Mouse (Mus musculus) liver, embryonic 15.5 days (tissue): Measurements from ENCODE around the gene Ache. TPM values are rescaled to one million over a fixed set of nuclear protein-coding genes. Genes with fewer than 3 reads are reported as not detected.

Experiments
- ATAC-seq: fragments of 200-750 bp; cut with Nextera tagmentation; 2 replicates; pipeline ENCODE4 v1.8.0; 2017; ENCODE audit warnings: moderate number of reproducible peaks, mild to moderate bottlenecking, moderate library complexity; ENCODE audit not compliant: insufficient read depth
- H3K27ac ChIP-seq: fragments of 300-500 bp; sonication (generic); replicated peaks from 2 replicates; pipeline ENCODE4 v1.5.1; 2015; ENCODE audit warnings: mild to moderate bottlenecking, inconsistent platforms
- H3K27me3 ChIP-seq: fragments of 300-500 bp; sonication (generic); 2 replicates; pipeline ENCODE4 v1.6.1; 2015; ENCODE audit warnings: mild to moderate bottlenecking, inconsistent platforms
- H3K36me3 ChIP-seq: fragments of 300-500 bp; sonication (generic); replicated peaks from 2 replicates; pipeline ENCODE4 v1.6.1; 2015; ENCODE audit warnings: moderate library complexity, mild to moderate bottlenecking, inconsistent platforms
- H3K4me1 ChIP-seq: fragments of 300-500 bp; sonication (generic); replicated peaks from 2 replicates; pipeline ENCODE4 v1.6.1; 2015; ENCODE audit warnings: inconsistent platforms
- H3K4me2 ChIP-seq: fragments of 300-500 bp; sonication (generic); 2 replicates; pipeline ENCODE4 v1.6.1; 2015; ENCODE audit warnings: moderate library complexity, mild to moderate bottlenecking, inconsistent platforms
- H3K4me3 ChIP-seq: fragments of 300-500 bp; sonication (generic); replicated peaks from 2 replicates; pipeline ENCODE4 v1.5.1; 2015; ENCODE audit warnings: mild to moderate bottlenecking, inconsistent platforms
- H3K9ac ChIP-seq: fragments of 300-500 bp; sonication (generic); 2 replicates; pipeline ENCODE4 v1.6.1; 2015; ENCODE audit warnings: moderate library complexity, mild to moderate bottlenecking, inconsistent platforms
- H3K9me3 ChIP-seq: fragments of 300-500 bp; sonication (generic); replicated peaks from 2 replicates; pipeline ENCODE4 v1.6.1; 2016; ENCODE audit warnings: inconsistent platforms
- WGBS: fragments of 180-500 bp; shearing (Covaris S2); methylation state at CpG from one replicate; pipeline ENCODE4 v1.1.7; 2015; ENCODE audit warnings: mixed read lengths; ENCODE audit not compliant: insufficient replicate concordance; 5-methylcytosine and 5-hydroxymethylcytosine counted together
- polyA plus RNA-seq: library from polyadenylated mRNA; unstranded; fragments of >200 nt; fragmentation: Nextera tagmentation; extraction: Ambion mirVana; gene quantifications from 2 replicates; pipeline ENCODE4 v1.2.1, GENCODE M21; 2015

The Ache gene
- polyA plus RNA-seq, 1 experiment from 2014 or later: 17.2 TPM

DNA sequence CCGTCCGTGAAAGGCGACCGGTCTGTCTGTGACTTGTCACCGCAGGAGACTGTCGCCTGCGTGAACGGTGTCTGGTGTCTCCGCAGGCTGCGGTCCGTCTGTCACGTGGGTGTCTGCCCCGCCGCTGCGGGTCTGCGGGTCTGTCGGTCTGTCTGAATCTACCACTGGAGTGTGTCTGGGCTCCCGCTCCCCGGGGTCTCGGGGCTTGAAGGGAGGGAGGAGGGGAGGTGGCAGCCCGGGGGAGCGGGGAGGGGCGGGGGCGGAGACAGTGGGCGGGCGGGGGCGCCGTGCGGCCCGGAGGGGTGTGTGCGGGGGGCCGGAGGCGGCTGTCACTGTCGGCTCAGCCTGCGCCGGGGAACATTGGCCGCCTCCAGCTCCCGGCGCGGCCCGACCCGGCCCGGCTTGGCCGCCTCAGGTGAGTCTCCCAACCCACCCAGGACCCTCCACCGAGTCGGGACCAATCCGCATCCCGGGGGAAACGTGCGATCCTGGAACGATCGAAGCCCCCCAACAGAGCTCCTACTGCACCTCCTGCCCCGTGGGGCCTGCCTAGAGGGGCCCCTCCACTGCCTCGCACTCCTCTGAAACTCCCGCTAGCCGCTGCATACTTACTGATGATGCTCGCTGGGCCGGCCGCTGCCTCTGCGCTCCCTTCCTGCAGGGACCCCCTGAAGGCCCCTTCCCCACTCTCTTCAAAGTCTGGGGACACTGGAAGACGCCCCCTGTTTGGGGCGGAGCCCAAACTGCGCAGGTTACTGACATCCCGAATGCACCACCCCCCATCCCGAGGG lies 829 bp downstream of the Ache start:
- ATAC-seq: no peak
- H3K4me1 ChIP-seq: peaks cover 69% of the 10 kb centered on the region

DNA sequence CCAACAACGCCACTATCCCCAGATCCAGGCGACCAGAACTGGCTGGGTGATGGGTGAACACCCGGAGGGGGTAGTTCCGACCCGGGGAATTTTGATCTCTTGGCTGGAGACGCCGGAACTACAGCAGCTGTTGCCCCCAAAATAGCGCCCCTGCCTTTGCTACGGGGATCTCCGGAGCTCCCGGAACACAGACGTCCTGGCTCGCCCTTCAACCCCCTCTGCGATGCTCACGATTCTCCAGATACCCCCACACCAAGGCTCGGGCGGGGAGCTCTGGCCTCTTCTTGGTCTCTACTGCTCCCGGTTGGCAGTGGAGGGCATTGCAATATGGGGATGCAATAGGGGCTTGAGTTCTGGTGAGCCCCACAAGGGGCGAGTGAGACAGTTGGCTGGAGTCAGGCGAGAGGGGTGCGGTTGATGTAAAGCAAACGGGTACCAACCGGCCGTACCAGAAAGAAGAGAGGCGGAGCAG lies 1.7 kb downstream of the Ache start:
- ATAC-seq: peak; percentile 50
- H3K4me3 ChIP-seq: peak overlapping the region; percentile 83
- peak overlapping the region; percentile 93 for H3K9ac ChIP-seq
- H3K36me3 ChIP-seq: peaks cover 6% of the 10 kb centered on the region; the same call in 1 of the 2 replicates
- H3K27me3 ChIP-seq: peaks cover 49% of the 10 kb centered on the region
- no peaks in the 10 kb centered on the region for H3K9me3 ChIP-seq
- peak overlapping the region; percentile 100 for H3K27ac ChIP-seq
- WGBS: under 1% methylated on average over 25 of the region's 25 CpGs
- peaks cover 78% of the 10 kb centered on the region for H3K4me1 ChIP-seq
- peak overlapping the region; percentile 100 for H3K4me2 ChIP-seq

More for the DNA sequence above, 829 bp downstream of the Ache start:
- Histone ChIP-seq H3K4me2 (peak overlapping the region; percentile 100), H3K27me3 (peaks cover 49% of the 10 kb centered on the region), H3K27ac (peak overlapping the region; percentile 100), H3K4me3 (peak overlapping the region; percentile 83), H3K36me3 (peaks cover 6% of the 10 kb centered on the region; the same call in 1 of the 2 replicates), H3K9me3 (no peaks in the 10 kb centered on the region), H3K9ac (peak overlapping the region; percentile 93)
- under 1% methylated on average over 59 of the region's 65 CpGs for WGBS

DNA sequence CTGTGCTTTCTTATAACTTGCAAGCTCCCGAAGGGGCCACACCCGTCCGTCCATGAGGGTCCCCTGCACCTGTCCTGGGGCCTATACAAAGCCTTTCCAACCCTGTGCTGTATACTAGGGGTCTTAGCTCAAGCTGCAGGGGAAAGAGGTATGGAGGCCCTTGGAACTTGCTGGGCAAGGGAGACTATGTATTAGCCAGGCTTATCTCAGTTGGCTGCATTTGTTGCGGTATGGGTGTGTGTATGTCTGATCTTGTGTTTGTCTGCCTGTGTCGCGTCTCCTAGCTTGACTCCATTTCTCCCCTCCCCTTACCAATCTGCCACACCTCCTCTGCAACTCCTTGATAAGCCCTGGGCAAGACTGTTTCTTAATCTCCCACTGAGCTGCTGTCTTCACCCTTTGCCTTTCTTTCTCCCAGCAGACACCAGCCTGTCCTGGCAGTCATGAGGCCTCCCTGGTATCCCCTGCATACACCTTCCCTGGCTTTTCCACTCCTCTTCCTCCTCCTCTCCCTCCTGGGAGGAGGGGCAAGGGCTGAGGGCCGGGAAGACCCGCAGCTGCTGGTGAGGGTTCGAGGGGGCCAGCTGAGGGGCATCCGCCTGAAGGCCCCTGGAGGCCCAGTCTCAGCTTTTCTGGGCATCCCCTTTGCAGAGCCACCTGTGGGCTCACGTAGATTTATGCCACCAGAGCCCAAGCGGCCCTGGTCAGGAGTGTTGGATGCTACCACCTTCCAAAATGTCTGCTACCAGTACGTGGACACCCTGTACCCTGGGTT lies 2.5 kb downstream of the Ache start:
- 14% methylated on average over 13 of the region's 13 CpGs for WGBS
- H3K9me3 ChIP-seq: no peaks in the 10 kb centered on the region
- H3K27me3 ChIP-seq: peaks cover 49% of the 10 kb centered on the region
- peaks cover 8% of the 10 kb centered on the region for H3K36me3 ChIP-seq
- H3K27ac ChIP-seq: peak overlapping the region; percentile 100
- ATAC-seq: peak; percentile 77
- H3K9ac ChIP-seq: peak overlapping the region; percentile 93
- peak overlapping the region; percentile 83 for H3K4me3 ChIP-seq
- H3K4me2 ChIP-seq: peak overlapping the region; percentile 100
- H3K4me1 ChIP-seq: peaks cover 84% of the 10 kb centered on the region

DNA sequence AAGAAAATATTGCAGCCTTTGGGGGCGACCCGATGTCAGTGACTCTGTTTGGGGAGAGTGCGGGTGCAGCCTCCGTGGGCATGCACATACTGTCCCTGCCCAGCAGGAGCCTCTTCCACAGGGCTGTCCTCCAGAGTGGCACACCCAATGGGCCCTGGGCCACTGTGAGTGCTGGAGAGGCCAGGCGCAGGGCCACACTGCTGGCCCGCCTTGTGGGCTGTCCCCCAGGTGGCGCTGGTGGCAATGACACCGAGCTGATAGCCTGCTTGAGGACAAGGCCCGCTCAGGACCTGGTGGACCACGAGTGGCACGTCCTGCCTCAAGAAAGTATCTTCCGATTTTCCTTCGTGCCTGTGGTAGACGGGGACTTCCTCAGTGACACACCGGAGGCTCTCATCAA lies 3.4 kb downstream of the Ache start:
- Histone ChIP-seq H3K9ac (peak overlapping the region; percentile 89), H3K4me3 (peak overlapping the region; percentile 83)
- ATAC-seq: peak; percentile 63

DNA sequence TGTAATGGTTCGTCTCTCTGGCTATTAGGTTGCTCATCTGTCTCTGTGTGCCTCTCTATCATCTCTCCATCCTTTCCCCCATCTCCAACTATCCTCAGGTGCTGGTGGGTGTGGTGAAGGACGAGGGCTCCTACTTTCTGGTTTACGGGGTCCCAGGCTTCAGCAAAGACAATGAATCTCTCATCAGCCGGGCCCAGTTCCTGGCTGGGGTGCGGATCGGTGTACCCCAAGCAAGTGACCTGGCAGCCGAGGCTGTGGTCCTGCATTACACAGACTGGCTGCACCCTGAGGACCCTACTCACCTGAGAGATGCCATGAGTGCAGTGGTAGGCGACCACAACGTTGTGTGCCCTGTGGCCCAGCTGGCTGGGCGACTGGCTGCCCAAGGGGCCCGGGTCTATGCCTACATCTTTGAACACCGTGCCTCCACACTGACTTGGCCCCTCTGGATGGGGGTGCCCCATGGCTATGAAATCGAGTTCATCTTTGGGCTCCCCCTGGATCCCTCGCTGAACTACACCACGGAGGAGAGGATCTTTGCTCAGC lies 4.1 kb downstream of the Ache start:
- H3K36me3 ChIP-seq: peaks cover 24% of the 10 kb centered on the region
- no peak for ATAC-seq
- peak overlapping the region; percentile 83 for H3K4me3 ChIP-seq
- 66% methylated on average over 15 of the region's 15 CpGs for WGBS
- peak overlapping the region; percentile 100 for H3K4me2 ChIP-seq
- H3K4me1 ChIP-seq: peaks cover 93% of the 10 kb centered on the region
- H3K27ac ChIP-seq: peak overlapping the region; percentile 100
- peaks cover 41% of the 10 kb centered on the region for H3K27me3 ChIP-seq
- peak overlapping the region; percentile 89 for H3K9ac ChIP-seq
- H3K9me3 ChIP-seq: no peaks in the 10 kb centered on the region

More for the DNA sequence above, 3.4 kb downstream of the Ache start:
- WGBS: 13% methylated on average over 15 of the region's 15 CpGs
- H3K27me3 ChIP-seq: peaks cover 49% of the 10 kb centered on the region
- no peaks in the 10 kb centered on the region for H3K9me3 ChIP-seq
- H3K36me3 ChIP-seq: peaks cover 17% of the 10 kb centered on the region
- H3K4me2 ChIP-seq: peak overlapping the region; percentile 100
- H3K4me1 ChIP-seq: peaks cover 93% of the 10 kb centered on the region
- peak overlapping the region; percentile 100 for H3K27ac ChIP-seq

DNA sequence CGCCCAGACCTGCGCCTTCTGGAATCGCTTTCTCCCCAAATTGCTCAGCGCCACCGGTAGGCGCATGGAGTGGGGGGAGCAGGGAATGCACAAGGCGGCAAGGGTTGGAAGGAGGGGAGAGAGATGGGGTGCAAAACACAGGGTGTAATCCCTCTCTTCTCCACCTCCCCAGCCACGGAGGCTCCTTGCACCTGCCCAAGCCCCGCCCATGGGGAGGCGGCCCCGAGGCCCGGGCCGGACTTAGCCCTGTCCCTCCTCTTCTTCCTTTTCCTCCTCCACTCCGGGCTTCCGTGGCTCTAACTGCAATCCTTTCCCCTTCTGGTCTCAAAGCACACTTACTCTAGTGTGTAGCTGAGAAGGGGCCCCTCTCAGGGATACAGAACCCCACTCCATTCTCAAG lies 6.0 kb downstream of the Ache start:
- H3K4me3 ChIP-seq: peak overlapping the region; percentile 83
- H3K9ac ChIP-seq: peak overlapping the region; percentile 89
- H3K36me3 ChIP-seq: peaks cover 43% of the 10 kb centered on the region
- peaks cover 25% of the 10 kb centered on the region for H3K27me3 ChIP-seq
- H3K4me2 ChIP-seq: peak overlapping the region; percentile 100
- H3K27ac ChIP-seq: peak overlapping the region; percentile 100
- H3K9me3 ChIP-seq: no peaks in the 10 kb centered on the region
- ATAC-seq: peak; percentile 16
- 0% methylated on average over 13 of the region's 15 CpGs for WGBS
- H3K4me1 ChIP-seq: peaks cover 75% of the 10 kb centered on the region

DNA sequence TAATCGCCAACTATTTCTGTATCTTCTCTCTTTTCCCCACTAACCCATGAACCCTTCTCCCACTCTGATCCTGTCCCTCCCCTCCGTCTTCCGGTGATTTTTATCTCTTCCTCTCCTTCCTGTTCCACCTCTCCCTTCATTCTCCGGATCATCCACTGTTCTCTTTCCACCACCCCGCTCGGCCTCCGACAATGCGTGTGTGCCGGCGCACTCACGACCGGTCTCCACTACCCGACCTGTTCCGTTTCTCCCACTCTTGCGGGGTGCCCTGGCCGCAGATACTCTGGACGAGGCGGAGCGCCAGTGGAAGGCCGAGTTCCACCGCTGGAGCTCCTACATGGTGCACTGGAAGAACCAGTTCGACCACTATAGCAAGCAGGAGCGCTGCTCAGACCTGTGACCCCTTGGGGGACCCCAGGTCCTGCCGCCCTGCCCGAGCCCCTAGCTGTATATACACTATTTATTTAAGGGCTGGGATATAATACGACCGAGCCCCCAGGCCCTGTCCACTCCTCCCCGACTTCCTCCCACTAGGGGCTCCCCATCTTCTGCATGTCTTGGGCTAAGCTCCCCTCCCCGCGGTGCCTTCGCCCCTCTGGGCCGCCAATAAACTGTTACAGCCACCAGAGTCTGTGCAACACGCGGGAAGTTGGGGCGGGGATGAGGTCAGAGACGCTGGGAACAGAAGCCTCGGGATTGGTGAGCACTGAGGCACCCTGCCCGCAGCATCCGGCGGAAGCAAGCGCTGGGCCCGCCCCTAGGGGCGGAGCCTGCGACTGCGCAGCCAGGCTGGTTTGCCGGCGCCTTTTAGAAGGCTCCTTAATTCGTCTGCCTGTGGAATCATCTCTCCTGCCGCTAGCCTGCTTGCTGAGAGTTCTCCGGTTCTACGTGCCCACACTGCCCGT lies 6.8 kb downstream of the Ache start, which contains the start of gene Ufsp1:
Gene Ufsp1 (plus strand): TSS at position 791 of the 905 bp plus-strand sequence.
- Histone ChIP-seq H3K27ac (peak within 1 kb of the TSS; percentile 100), H3K36me3 (peaks cover 51% of the 10 kb centered on the region), H3K4me3 (peak within 1 kb of the TSS; percentile 83), H3K4me2 (peak within 1 kb of the TSS; percentile 100), H3K9ac (peak within 1 kb of the TSS; percentile 89), H3K9me3 (no peaks in the 10 kb centered on the region), H3K27me3 (peaks cover 18% of the 10 kb centered on the region), H3K4me1 (peaks cover 69% of the 10 kb centered on the region)
- under 1% methylated on average over 52 of the region's 52 CpGs for WGBS
- ATAC-seq: peak; percentile 63

DNA sequence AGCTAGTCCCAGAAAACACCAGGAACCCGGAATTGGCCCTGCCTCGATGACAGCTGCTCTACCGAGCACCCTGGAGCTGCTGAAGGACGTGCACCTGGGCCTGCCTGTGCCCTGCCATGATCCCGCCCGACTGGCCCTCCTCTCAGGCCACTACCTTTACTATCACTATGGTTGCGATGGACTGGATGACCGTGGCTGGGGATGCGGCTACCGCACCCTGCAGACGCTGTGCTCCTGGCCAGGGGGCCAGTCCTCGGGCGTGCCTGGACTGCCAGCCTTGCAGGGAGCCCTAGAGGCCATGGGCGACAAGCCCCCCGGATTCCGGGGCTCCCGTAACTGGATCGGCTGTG lies 7.4 kb downstream of the Ache start:
- Histone ChIP-seq H3K4me1 (peaks cover 63% of the 10 kb centered on the region), H3K27me3 (peaks cover 12% of the 10 kb centered on the region), H3K27ac (peak overlapping the region; percentile 100), H3K4me2 (peak overlapping the region; percentile 100), H3K4me3 (peak overlapping the region; percentile 83), H3K36me3 (peaks cover 57% of the 10 kb centered on the region), H3K9ac (peak overlapping the region; percentile 89), H3K9me3 (no peaks in the 10 kb centered on the region)
- 11% methylated on average over 18 of the region's 18 CpGs for WGBS
- ATAC-seq: peak; percentile 10

DNA sequence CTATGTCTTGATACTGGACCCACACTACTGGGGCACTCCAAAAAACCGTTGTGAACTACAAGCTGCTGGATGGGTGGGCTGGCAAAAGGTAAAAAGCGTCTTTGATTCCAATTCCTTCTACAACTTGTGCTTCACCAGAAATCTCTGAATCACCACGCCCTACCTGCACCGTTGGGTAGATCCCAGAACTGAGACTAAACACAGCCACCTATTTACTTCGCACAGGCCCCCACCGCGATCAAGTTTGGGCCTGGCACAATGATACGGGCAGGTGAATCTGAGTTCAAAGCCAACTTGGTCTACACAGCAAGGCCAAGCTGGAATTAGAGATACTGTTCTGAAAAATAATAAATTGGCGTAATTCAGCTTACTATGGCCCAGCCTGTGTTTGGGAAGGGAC lies 8.0 kb downstream of the Ache start:
- H3K4me3 ChIP-seq: peak overlapping the region; percentile 83
- peak overlapping the region; percentile 100 for H3K4me2 ChIP-seq
- H3K9ac ChIP-seq: peak overlapping the region; percentile 89
- H3K4me1 ChIP-seq: peaks cover 57% of the 10 kb centered on the region
- H3K9me3 ChIP-seq: no peaks in the 10 kb centered on the region
- no peak for ATAC-seq
- peaks cover 63% of the 10 kb centered on the region for H3K36me3 ChIP-seq
- peaks cover 7% of the 10 kb centered on the region; the same call in 1 of the 2 replicates for H3K27me3 ChIP-seq
- WGBS: 76% methylated on average over 9 of the region's 9 CpGs
- H3K27ac ChIP-seq: peak overlapping the region; percentile 100

DNA sequence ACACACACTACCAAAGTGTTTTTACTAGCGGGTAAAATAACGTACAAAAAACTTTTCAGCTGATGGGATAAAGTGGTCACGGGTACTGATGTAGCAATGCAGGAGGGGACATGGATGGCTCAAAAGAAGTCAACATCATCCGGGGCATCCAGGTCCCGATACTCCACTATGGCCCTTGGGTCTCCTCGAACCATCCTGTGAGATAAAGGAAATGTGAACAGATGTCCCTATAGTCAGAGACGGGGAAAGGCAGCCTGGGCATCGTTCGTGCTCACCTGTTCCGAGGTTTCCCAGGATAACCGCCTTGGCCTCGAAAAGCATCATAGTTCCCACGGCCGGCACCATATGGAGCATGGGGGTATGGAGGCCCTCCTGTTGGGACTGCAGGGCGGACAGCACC lies 8.4 kb downstream of the Ache start:
- Histone ChIP-seq H3K9ac (peak overlapping the region; percentile 89; the same call in 1 of the 2 replicates), H3K27me3 (peaks cover 7% of the 10 kb centered on the region; the same call in 1 of the 2 replicates), H3K36me3 (peaks cover 67% of the 10 kb centered on the region), H3K9me3 (no peaks in the 10 kb centered on the region), H3K4me2 (peak overlapping the region; percentile 100), H3K4me3 (peak overlapping the region; percentile 83; the same call in 1 of the 2 replicates), H3K4me1 (peaks cover 53% of the 10 kb centered on the region), H3K27ac (no peak overlapping the region)
- ATAC-seq: no peak
- WGBS: 85% methylated on average over 15 of the region's 15 CpGs
